Mouse (Mus musculus): Measurements from ENCODE around the gene Erbb2. TPM values are rescaled to one million over a fixed set of nuclear protein-coding genes. Genes with fewer than 3 reads are reported as not detected.

The Erbb2 gene
- polyA plus RNA-seq (2015; fragmentation: Nextera tagmentation; extraction: Ambion mirVana) = 8.3 and 12.0 TPM in 2 replicates

GRCm38 (mm10) chr11:98412273-98412796, at the start of gene Erbb2:
Erbb2 (plus strand) TSS chr11:98412470.

GRCm38 (mm10) chr11:98383261-98384030, 28.8 kb upstream of the Erbb2 start, which contains the start of gene Tcap:
Tcap (plus strand) TSS chr11:98383811.

GRCm38 (mm10) chr11:98385638-98386585, 26.4 kb upstream of the Erbb2 start, which contains the start of gene Pnmt:
Pnmt (plus strand) TSS chr11:98386450.

GRCm38 (mm10) chr11:98400161-98400726, 12.0 kb upstream of the Erbb2 start, which contains the start of gene Pgap3:
Pgap3 (minus strand) TSS chr11:98400490.

GRCm38 (mm10) chr11:98438331-98439158, 26.3 kb downstream of the Erbb2 start, which contains the start of gene Mien1:
Mien1 (minus strand) TSS chr11:98438991.

GRCm38 (mm10) chr11:98446213-98446561, 33.9 kb downstream of the Erbb2 start, which contains the start of gene Grb7:
Grb7 (plus strand) TSS chr11:98446394.

Other genes starting within 250 kb of the Erbb2 start
- gene Med1, start 219.2 kb upstream of the Erbb2 start, polyA plus RNA-seq (2015; fragmentation: Nextera tagmentation; extraction: Ambion mirVana) = 25.1 and 40.3 TPM in 2 replicates
- gene Cdk12, start 209.4 kb upstream of the Erbb2 start, polyA plus RNA-seq (2015; fragmentation: Nextera tagmentation; extraction: Ambion mirVana) = 4.3 and 6.8 TPM in 2 replicates
- gene Neurod2, start 82.8 kb upstream of the Erbb2 start, polyA plus RNA-seq (2015; fragmentation: Nextera tagmentation; extraction: Ambion mirVana) = not detected in 2 replicates
- 1.2 and 1.9 TPM in 2 replicates for gene Ppp1r1b, start 64.1 kb upstream of the Erbb2 start, polyA plus RNA-seq (2015; fragmentation: Nextera tagmentation; extraction: Ambion mirVana)
- 22.2 and 33.2 TPM in 2 replicates for gene Stard3, start 54.1 kb upstream of the Erbb2 start, polyA plus RNA-seq (2015; fragmentation: Nextera tagmentation; extraction: Ambion mirVana)
- gene Tcap, start 28.7 kb upstream of the Erbb2 start, polyA plus RNA-seq (2015; fragmentation: Nextera tagmentation; extraction: Ambion mirVana) = 0.84 and 3.6 TPM in 2 replicates
- 221 and 533 TPM in 2 replicates for gene Pnmt, start 26.0 kb upstream of the Erbb2 start, polyA plus RNA-seq (2015; fragmentation: Nextera tagmentation; extraction: Ambion mirVana)
- gene Pgap3, start 12.0 kb upstream of the Erbb2 start, polyA plus RNA-seq (2015; fragmentation: Nextera tagmentation; extraction: Ambion mirVana) = 5.1 and 7.3 TPM in 2 replicates
- gene Mien1, start 26.5 kb downstream of the Erbb2 start, polyA plus RNA-seq (2015; fragmentation: Nextera tagmentation; extraction: Ambion mirVana) = 163 and 178 TPM in 2 replicates
- gene Grb7, start 33.9 kb downstream of the Erbb2 start, polyA plus RNA-seq (2015; fragmentation: Nextera tagmentation; extraction: Ambion mirVana) = 1.3 and 3.3 TPM in 2 replicates
- 0.21 and 0.30 TPM in 2 replicates for gene Ikzf3, start 133.6 kb downstream of the Erbb2 start, polyA plus RNA-seq (2015; fragmentation: Nextera tagmentation; extraction: Ambion mirVana)
- gene Zpbp2, start 138.6 kb downstream of the Erbb2 start, polyA plus RNA-seq (2015; fragmentation: Nextera tagmentation; extraction: Ambion mirVana) = 0.66 and 1.1 TPM in 2 replicates
- 55.8 and 86.2 TPM in 2 replicates for gene Ormdl3, start 174.9 kb downstream of the Erbb2 start, polyA plus RNA-seq (2015; fragmentation: Nextera tagmentation; extraction: Ambion mirVana)
- gene Lrrc3c, start 185.8 kb downstream of the Erbb2 start, polyA plus RNA-seq (2015; fragmentation: Nextera tagmentation; extraction: Ambion mirVana) = not detected in 2 replicates
- 0.52 and 0.90 TPM in 2 replicates for gene Gm12355, start 213.2 kb downstream of the Erbb2 start, polyA plus RNA-seq (2015; fragmentation: Nextera tagmentation; extraction: Ambion mirVana)
- not detected in 2 replicates for gene Gsdma3, start 213.9 kb downstream of the Erbb2 start, polyA plus RNA-seq (2015; fragmentation: Nextera tagmentation; extraction: Ambion mirVana)
- 0.25 TPM in 1 of 2 replicates, not detected in the other for gene Gsdma2, start 234.3 kb downstream of the Erbb2 start, polyA plus RNA-seq (2015; fragmentation: Nextera tagmentation; extraction: Ambion mirVana)

Measured in adrenal gland, postnatal 0 days (tissue).